Mouse (Mus musculus) thymus, adult 2 months (tissue): ENCODE measurements around the gene Sntb2. TPM values are rescaled to one million over a fixed set of nuclear protein-coding genes. Genes with fewer than 3 reads are reported as not detected.
"Not testable (repeated sequence)": the region's sequence is repeated elsewhere in the genome, so short reads cannot be mapped to it uniquely, and the experiment has no call there.

Experiments used
- DNase-seq: peaks from one replicate; pipeline ENCODE4 v3.0.0; 2021
- H3K27ac ChIP-seq: fragments of 200-500 bp; 2 replicates; pipeline ENCODE4 v1.5.1; 2012; ENCODE audit warnings: low read length, control low read depth; ENCODE audit not compliant: control insufficient read depth, insufficient read depth
- H3K27me3 ChIP-seq: fragments of 200-500 bp; 2 replicates; pipeline ENCODE4 v1.6.1; 2012; ENCODE audit warnings: mild to moderate bottlenecking, low read length, moderate library complexity, mixed read lengths; ENCODE audit not compliant: control insufficient read depth, insufficient read depth
- H3K36me3 ChIP-seq: fragments of 200-500 bp; 2 replicates; pipeline ENCODE4 v1.6.1; 2012; ENCODE audit warnings: mild to moderate bottlenecking, low read length, moderate library complexity; ENCODE audit not compliant: control insufficient read depth, insufficient read depth
- H3K4me1 ChIP-seq: fragments of 200-500 bp; replicated peaks from 2 replicates; pipeline ENCODE4 v1.6.1; 2012; ENCODE audit warnings: low read length; ENCODE audit not compliant: control insufficient read depth, insufficient read depth
- H3K4me3 ChIP-seq: fragments of 200-500 bp; 2 replicates; pipeline ENCODE4 v1.5.1; 2012; ENCODE audit warnings: mild to moderate bottlenecking, low read length, control low read depth, moderate library complexity; ENCODE audit not compliant: control insufficient read depth, insufficient read depth
- CTCF ChIP-seq: fragments of 200-500 bp; IDR thresholded peaks from 2 replicates; pipeline ENCODE4 v1.5.1; 2012; ENCODE audit warnings: mild to moderate bottlenecking, control low read depth, low read length, moderate library complexity, borderline replicate concordance; ENCODE audit not compliant: control insufficient read depth, poor library complexity, insufficient read depth; ENCODE audit errors: extremely low read depth
- POLR2A ChIP-seq: fragments of 200-500 bp; IDR thresholded peaks from 2 replicates; pipeline ENCODE4 v1.6.1; 2012; ENCODE audit warnings: mild to moderate bottlenecking, low read length, control low read depth, moderate library complexity; ENCODE audit not compliant: control insufficient read depth, poor library complexity, insufficient read depth; ENCODE audit errors: extremely low read depth
- WGBS: fragments of 180-500 bp; shearing (Covaris S2); methylation state at CpG from one replicate; pipeline ENCODE4 v1.1.7; 2018; 5-methylcytosine and 5-hydroxymethylcytosine counted together
- polyA plus RNA-seq: library from polyadenylated mRNA; depleted of rRNA; stranded (reverse); fragments of >200 nt; gene quantifications from 2 replicates; pipeline ENCODE4 v1.2.3, GENCODE M21; 2012

The Sntb2 gene
- polyA plus RNA-seq, 1 experiment, result 4.5 TPM

- TF ChIP-seq CTCF, result no peak
- no peak for TF ChIP-seq POLR2A
- no peak overlapping the region for H3K4me3 ChIP-seq
- peaks cover 50% of the 10 kb centered on the region for H3K36me3 ChIP-seq
- H3K27me3 ChIP-seq, result no peaks in the 10 kb centered on the region
- DNase-seq, result no peak
- no peak overlapping the region for H3K27ac ChIP-seq
- H3K4me1 ChIP-seq, result no peaks in the 10 kb centered on the region
- WGBS, result 82% methylated on average over 8 of the region's 8 CpGs
Observed at GRCm38 (mm10) chr8:106919721-106920394, 15.7 kb upstream of the Sntb2 start.

DNA sequence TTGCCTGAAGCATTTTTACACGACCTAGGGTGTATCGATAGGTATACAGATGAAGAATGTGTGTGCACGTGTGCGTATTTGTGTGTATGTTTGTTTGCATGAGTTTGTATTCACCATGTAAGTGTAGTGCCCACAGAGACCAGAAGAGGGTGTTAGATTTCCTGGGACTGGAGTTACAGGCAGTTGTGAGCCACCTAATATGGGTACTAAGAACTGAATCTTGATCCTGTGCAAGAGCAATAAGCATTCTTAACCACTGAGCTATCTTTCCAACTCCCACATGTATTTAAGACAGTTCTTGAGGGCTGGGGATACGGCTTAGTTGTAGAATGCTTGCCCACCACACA lies 15.2 kb upstream of the Sntb2 start:
- H3K27ac ChIP-seq, result no peak overlapping the region
- H3K27me3 ChIP-seq, result no peaks in the 10 kb centered on the region
- DNase-seq, result no peak
- TF ChIP-seq POLR2A (no peak), CTCF (no peak)
- WGBS, result 98% methylated on average over 5 of the region's 5 CpGs
- H3K4me1 ChIP-seq, result no peaks in the 10 kb centered on the region
- H3K36me3 ChIP-seq, result peaks cover 45% of the 10 kb centered on the region
- no peak overlapping the region for H3K4me3 ChIP-seq

- WGBS, result 90% methylated on average over 4 of the region's 4 CpGs
- Histone ChIP-seq H3K36me3 (peaks cover 23% of the 10 kb centered on the region), H3K27ac (no peak overlapping the region), H3K4me1 (no peaks in the 10 kb centered on the region), H3K4me3 (no peak overlapping the region), H3K27me3 (no peaks in the 10 kb centered on the region)
- TF ChIP-seq CTCF (no peak), POLR2A (no peak)
- DNase-seq, result no peak
Observed at GRCm38 (mm10) chr8:106924057-106924456, 11.5 kb upstream of the Sntb2 start.

DNA sequence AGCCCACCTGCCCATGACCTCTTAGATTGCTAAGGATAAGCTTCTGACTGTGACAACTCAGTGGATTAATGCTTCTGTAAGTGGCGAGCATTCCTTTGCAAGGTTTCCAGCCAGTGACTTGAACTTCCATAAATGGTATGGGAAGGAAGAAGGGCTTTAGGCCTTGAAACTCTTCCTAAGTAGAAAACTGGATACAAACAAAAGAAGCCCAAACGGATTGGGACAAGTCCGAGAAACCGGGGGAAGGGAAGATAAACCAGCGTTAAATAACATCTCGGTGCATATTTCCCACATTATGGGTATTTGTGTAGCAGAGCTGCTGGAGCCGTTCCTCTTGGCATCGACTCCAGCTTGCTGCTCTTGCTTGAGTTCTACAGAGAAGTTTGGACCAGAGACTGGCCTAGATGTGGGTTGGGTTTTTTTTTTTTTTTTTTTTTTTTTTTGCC lies 10.6 kb upstream of the Sntb2 start:
- no peak for DNase-seq
- H3K4me3 ChIP-seq, result no peak overlapping the region
- H3K27me3 ChIP-seq, result no peaks in the 10 kb centered on the region
- no peak for TF ChIP-seq CTCF
- TF ChIP-seq POLR2A, result no peak
- peaks cover 20% of the 10 kb centered on the region for H3K36me3 ChIP-seq
- WGBS, result 91% methylated on average over 8 of the region's 8 CpGs
- H3K4me1 ChIP-seq, result no peaks in the 10 kb centered on the region
- H3K27ac ChIP-seq, result no peak overlapping the region

- DNase-seq, result no peak
- WGBS, result 91% methylated on average over 4 of the region's 4 CpGs
- Histone ChIP-seq H3K36me3 (peaks cover 16% of the 10 kb centered on the region), H3K4me1 (no peaks in the 10 kb centered on the region), H3K27me3 (no peaks in the 10 kb centered on the region), H3K4me3 (no peak overlapping the region), H3K27ac (peak overlapping the region; percentile 62; the same call in 1 of the 2 replicates)
- TF ChIP-seq POLR2A (no peak), CTCF (no peak)
Observed at GRCm38 (mm10) chr8:106925446-106925845, 10.1 kb upstream of the Sntb2 start.

- TF ChIP-seq POLR2A (no peak), CTCF (no peak)
- Histone ChIP-seq H3K27me3 (no peaks in the 10 kb centered on the region), H3K36me3 (peaks cover 11% of the 10 kb centered on the region), H3K4me1 (no peaks in the 10 kb centered on the region), H3K4me3 (no peak overlapping the region), H3K27ac (no peak overlapping the region)
- 67% methylated on average over 4 of the region's 4 CpGs for WGBS
- DNase-seq, result peak; percentile 27
Observed at GRCm38 (mm10) chr8:106927247-106927646, 8.3 kb upstream of the Sntb2 start.

- H3K36me3 ChIP-seq, H3K27ac ChIP-seq, DNase-seq, H3K4me1 ChIP-seq, H3K4me3 ChIP-seq, H3K27me3 ChIP-seq: not testable (repeated sequence)
- 96% methylated on average over 11 of the region's 11 CpGs for WGBS
Observed at GRCm38 (mm10) chr8:106928182-106928581, 7.4 kb upstream of the Sntb2 start.
